Mouse (Mus musculus) CD4-positive helper T cell, adult 2 months (primary cell): ENCODE measurements around the gene Hectd4.

ENCODE experiments used
- DNase-seq: peaks from one replicate; pipeline ENCODE4 v3.0.0-alpha.2; 2012; ENCODE audit warnings: low read depth, missing footprints, low spot score

Gene Hectd4

DNA sequence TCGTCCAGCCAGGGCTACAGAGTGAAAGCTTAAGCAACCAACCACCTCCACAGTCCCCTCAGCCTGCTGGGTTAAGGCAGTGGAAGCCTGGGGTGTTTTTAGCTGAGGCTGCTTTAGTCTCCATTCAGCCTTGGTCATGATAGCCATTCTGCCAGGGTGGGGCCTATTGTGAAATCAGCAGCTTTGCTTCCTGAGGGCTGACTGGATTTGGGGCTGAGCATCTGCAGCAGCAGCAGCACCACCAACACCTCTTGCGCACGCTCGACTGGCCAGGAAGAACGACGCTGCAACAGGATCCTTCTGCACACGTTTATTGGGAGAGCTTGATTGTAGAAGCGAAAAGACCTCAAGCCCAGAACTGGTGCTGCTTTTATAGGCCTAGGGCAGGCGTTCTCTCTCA lies 63.0 kb downstream of the Hectd4 start:
- DNase-seq = no peak

DNA sequence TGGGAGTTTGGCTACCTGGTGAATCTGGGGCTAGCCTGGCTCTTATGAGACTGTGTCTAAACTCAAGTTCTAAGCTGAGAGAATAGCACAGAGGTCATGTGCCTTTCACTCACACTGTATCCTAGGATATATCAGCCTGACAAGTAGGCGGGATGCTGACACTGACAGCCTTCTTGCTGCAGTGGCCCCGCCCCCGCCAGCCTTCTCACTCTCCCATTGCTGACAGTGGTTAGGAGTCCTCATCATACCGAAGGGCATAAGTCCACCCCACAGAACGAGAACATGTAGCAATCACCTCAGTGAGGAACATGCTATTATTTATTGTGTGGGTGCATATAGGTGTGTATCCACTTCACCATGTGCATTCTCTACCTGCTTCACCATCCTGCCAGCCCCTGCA lies 64.8 kb downstream of the Hectd4 start:
- DNase-seq = no peak

GRCm38 (mm10) chr5:121287213-121287612 lies 67.2 kb downstream of the Hectd4 start:
- DNase-seq = no peak

- no peak for DNase-seq
These were observed 70.3 kb downstream of the Hectd4 start for GRCm38 (mm10) chr5:121290289-121290688.

GRCm38 (mm10) chr5:121292309-121293165 lies 72.5 kb downstream of the Hectd4 start:
- DNase-seq = no peak

DNA sequence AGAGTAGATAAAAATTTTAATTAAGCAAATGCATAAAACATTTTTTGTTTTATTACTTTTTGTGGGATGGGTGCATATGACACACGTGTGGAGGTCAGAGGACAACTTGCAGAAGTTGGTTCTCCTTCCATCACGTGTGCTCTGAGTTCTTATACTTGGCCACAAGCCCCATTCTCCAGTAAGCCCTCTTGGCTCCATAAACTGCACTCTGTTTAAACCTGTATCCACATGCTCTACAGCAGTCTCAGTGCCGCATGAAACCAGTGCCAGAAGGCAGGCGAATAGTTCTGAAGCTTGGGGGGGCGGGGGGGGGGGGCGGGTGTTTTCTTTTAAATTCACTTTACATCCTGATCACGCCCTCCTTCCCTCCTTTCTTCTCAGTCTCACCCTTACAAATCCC lies 85.0 kb downstream of the Hectd4 start:
- DNase-seq = no peak

DNA sequence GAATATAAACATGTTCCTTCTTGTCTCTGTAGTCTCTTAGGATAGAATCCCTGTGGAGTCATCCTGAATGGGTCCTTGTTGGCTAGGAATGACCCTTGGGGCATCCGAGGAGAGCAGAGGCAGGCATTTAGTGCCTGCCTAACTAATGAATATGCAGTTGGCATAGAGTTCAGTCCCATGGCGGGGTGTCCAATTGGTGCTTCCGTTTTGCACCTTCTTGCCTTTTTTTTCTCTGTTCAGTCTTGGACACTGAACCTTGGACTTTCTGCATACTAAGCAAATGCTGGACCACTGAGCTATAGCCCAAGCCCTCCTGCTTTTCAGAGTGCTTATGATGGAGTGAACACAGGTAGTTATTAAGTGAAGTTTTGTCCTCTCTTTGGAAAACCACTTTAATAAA lies 87.6 kb downstream of the Hectd4 start:
- DNase-seq = no peak

DNA sequence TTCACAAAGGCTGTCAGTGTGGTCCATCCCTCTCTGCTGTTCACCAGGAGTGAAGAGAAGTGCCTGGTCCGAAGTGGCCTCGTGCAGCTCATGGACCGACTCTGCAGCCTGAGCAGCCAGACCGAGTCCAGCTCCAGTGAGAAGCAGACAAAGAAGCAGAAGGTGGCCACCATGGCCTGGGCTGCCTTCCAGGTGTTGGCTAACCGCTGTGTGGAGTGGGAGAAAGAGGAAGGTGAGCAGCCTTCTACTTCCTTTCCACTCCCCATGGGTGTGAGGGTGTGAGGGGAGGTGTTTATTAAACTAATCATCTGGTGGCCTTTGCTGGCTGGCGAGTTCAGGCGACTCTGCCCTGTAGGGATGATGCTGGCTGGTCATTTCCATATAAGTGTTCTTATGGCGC lies 91.6 kb downstream of the Hectd4 start:
- no peak for DNase-seq

DNA sequence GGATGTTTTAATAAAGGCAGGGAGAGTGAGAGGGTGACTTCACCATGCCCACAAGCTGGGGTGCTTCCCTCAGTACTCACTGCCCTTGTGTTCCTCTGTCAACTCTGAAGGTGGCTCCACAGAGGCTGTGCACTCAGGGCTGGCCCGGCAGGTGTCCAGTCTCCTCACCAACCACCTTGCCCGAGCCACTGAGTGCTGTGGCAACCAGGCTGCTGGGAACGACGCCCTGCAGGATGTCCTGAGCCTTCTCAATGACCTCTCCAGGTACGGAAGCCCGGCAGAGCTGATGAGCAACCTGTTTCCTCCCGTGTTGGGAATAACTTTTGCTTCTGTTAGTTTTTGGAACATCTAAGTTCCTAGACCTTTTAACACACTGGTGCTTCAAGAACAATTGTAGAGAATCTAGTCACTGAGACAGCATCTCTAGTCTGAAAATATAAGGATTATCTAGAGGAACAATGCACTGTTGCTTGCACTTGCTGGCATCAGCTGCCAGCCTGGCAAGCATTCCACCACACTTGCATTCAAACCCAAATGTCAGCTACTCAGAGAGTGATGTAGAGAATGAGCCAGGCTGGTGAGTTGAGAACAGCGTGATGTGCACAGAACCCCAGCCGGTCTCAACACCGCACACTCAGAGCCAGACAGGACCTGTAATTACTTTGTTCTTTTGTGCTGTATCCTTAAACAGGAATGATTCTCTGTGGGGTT lies 93.9 kb downstream of the Hectd4 start:
- no peak for DNase-seq

GRCm38 (mm10) chr5:121326079-121326805 lies 106.2 kb downstream of the Hectd4 start:
- no peak for DNase-seq

GRCm38 (mm10) chr5:121329333-121330058 lies 109.5 kb downstream of the Hectd4 start:
- peak; percentile 36 for DNase-seq

DNA sequence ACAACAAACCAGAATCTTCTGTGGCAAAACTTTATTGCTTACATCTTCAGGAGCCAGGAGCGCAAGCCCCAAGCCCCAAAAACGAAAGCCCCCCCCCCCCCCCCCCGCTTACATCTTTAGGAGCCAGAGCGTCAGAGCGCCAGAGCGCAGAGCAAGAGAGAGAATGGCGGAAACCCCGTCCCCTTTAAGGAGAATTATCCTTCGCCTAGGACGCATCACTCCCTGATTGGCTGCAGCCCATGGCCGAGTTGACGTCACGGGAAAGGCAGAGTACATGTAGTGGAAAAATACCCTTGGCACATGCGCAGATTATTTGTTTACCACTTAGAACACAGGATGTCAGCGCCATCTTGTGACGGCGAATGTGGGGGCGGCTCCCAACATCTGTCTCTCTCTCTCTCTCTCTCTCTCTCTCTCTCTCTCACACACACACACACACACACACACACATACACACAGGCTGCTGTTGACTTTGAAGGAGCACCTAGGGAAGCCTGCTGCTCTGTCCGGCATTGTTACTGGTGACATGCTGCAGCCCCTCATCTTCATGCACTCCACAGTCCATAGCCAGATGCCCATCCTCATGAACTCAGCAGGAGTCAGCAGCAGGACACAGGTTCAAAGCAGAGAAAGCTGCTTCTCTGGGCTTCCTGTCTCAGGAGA lies 110.3 kb downstream of the Hectd4 start:
- DNase-seq = peak; percentile 79

DNA sequence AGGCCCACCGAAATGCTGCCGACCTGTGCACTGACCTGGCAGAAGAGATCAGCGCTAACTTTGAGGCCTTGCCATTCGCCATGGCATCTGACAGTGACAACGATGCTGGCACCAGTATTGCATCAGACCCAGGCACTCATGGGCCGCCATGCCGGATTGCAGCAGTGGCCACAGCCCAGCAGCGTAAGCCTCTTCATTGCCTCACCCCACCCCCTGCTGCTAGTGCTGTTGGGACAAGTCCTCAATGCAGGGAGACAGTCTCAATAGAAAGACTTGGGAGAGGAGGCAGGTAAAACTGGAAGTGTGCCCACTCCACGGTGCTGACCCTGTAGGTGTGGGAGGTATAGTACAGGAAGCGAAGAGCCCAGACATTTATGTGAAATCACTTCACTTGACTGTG lies 111.7 kb downstream of the Hectd4 start:
- DNase-seq = no peak

DNA sequence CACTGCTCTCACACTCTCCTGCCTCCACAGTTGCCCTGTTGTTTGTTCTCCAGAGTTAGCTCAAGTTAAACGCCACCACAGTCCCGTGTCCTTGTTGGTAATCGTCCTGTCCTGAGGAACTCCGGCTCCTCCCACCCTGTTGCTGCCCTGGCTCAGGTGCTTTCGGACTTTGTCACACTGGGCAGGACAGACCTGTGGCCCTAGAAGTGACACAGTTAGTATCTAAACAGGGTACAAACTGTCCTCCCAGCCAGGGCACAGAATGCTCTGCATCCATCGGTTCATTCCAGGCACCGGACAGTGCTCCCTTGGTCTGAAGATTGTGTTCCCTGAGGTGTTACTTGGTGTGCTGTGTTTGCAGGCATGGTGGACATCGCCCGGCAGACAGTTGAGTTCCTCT lies 114.0 kb downstream of the Hectd4 start:
- DNase-seq = no peak

GRCm38 (mm10) chr5:121334454-121334853 lies 114.4 kb downstream of the Hectd4 start:
- no peak for DNase-seq

- DNase-seq = peak; percentile 73
These were observed 115.4 kb downstream of the Hectd4 start for GRCm38 (mm10) chr5:121335426-121335825.

GRCm38 (mm10) chr5:121336009-121336408 lies 116.0 kb downstream of the Hectd4 start:
- no peak for DNase-seq

DNA sequence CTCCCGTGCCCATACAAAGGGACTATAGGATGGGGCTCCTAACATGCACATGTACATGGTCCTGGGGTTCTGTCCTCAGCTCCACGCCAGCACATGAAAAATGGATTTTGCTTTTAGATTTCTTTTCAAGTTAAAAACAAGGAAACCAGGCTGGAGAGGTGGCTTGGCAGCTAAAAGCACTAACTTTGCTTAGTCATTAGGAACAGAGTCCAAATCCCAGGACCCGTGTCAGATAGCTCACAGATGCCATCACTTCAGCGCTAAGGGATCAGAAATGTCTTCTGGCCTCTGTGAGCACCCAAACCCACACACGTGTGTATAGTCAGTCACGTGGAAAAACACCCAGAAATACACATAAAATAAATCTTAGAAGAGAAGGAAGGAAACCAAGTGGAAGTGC lies 116.8 kb downstream of the Hectd4 start:
- DNase-seq = no peak

- DNase-seq = no peak
These were observed 119.7 kb downstream of the Hectd4 start for GRCm38 (mm10) chr5:121339507-121340230.

GRCm38 (mm10) chr5:121340965-121341473 lies 121.0 kb downstream of the Hectd4 start:
- DNase-seq = peak; percentile 77
